Mouse (Mus musculus) heart, postnatal 36 days (tissue): ENCODE measurements around the gene Nrxn3. TPM values are rescaled to one million over a fixed set of nuclear protein-coding genes. Genes with fewer than 3 reads are reported as not detected.

Source experiments
- DNase-seq, 2 experiments: peaks; one replicate each; pipeline ENCODE4 v3.0.0; 2021 to 2022
- intact Hi-C: fragments of 180-260 bp; cut with DNase I; formaldehyde crosslinking; loops from one replicate; pipeline ENCODE4 v1.15.1; 2025
- total RNA-seq, 2 experiments: library from RNA; stranded (reverse); gene quantifications; 2 replicates each; pipeline ENCODE4 v1.2.3; 2021

The Nrxn3 gene
- total RNA-seq, 2 experiments from 2014 or later: 0.08 to 0.19 TPM

GRCm38 (mm10) chr12:89867124-89867523, 1144.4 kb downstream of the Nrxn3 start:
- intact Hi-C loops: no loop called here
- DNase-seq: no peak

GRCm38 (mm10) chr12:89882617-89883370, 1160.1 kb downstream of the Nrxn3 start:
- intact Hi-C loops: no loop called here
- DNase-seq: no peak

GRCm38 (mm10) chr12:89884576-89884975, 1161.9 kb downstream of the Nrxn3 start:
- no peak for DNase-seq
- intact Hi-C loops: no loop called here

GRCm38 (mm10) chr12:89888647-89889046, 1166.0 kb downstream of the Nrxn3 start:
- no peak for DNase-seq
- intact Hi-C loops: no loop called here

- intact Hi-C loops: no loop called here
- no peak for DNase-seq
Observed at GRCm38 (mm10) chr12:89896901-89897300, 1174.2 kb downstream of the Nrxn3 start.

GRCm38 (mm10) chr12:89909578-89909977, 1186.9 kb downstream of the Nrxn3 start:
- intact Hi-C loops: no loop called here
- no peak for DNase-seq

GRCm38 (mm10) chr12:89918138-89918829, 1195.6 kb downstream of the Nrxn3 start:
- no peak for DNase-seq
- intact Hi-C loops: no loop called here

- DNase-seq: no peak
- intact Hi-C loops: no loop called here
Observed at GRCm38 (mm10) chr12:89932338-89932737, 1209.7 kb downstream of the Nrxn3 start.

- no peak for DNase-seq
- intact Hi-C loops: no loop called here
Observed at GRCm38 (mm10) chr12:89933630-89934029, 1211.0 kb downstream of the Nrxn3 start.

DNA sequence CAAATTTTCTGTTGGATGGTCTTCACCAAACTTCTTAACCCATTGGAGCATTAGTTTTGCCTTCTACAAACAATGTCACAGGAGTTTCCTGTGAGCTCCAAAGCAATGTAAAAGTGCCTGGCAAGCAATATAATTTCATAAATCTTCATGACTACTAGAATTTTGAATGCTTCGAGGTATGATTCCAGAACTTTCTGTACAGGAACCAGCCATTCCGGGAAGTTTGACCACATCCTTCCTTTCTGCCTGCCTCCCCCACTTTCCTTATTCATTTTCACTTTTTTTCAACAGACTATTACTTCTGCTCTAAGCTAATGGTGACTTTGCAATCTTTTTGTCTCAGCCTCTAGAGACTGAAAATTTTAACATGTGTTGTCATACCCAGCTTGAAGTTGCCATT, 1218.1 kb downstream of the Nrxn3 start:
- DNase-seq: no peak
- intact Hi-C loops: no loop called here

DNA sequence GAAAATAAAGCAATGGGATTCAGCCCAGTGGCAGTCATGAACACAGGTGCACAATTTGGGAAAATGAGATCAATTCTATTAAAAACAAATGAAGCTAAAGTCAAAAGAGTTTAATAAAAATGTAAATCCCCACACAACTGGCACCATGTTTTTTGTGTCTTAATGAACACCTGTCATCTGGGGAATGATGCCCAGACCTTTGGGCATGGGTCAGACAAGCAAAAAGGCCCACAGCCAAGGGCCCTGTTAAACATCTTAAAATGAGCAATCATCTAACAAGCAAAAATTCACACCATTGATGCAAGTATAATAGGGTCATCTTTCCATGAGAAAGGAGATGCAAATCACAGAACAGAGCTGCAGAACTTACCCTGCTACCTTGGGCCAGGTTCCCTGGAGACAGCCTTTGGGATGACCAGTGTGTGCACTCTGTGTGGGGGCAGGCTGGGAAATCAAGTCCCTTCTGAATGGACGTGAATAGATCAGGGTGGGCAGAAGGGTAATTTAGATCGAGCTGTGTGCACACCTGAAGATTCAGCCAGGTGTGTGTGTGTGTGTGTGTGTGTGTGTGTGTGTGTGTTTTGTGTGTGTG, 1223.3 kb downstream of the Nrxn3 start:
- intact Hi-C loops: no loop called here
- no peak for DNase-seq

DNA sequence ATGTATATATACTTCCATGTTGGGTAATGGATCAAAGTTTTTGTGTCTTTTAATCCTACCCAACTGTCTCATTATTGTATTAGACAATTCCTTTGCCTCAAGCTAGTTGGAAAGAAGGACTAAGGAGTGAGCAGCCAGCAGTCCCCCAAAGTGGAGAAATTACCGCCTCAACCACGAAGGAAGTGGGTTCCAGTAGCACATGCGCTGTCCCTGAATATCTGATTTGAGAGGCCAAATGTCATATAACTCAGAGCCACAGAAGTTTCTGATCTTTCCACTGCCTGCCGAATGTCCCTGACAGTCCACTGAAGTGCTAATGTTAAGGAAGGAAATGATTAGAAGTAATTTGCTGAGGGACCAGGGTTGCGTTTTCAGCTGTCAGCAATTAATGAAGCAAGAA, 1223.8 kb downstream of the Nrxn3 start:
- DNase-seq: no peak
- intact Hi-C loops: no loop called here

DNA sequence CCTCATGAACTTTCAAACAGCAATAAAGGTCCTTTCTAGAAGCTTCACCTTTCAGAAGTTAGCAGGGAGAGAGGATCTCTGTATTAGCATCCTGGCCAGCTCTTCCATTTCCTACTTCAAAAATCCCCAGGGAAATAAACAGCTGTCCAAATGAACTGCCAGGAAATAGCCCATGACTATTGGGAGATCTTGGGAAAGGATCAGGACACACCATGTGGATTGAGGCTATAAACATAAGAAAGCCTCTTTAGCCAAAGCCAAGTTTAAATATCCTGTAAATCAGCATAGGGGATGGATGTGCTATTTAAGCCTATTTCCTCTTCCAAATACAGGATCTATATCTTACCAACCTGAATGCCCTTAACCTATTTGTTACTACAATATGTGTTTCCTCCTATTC, 1230.6 kb downstream of the Nrxn3 start:
- no peak for DNase-seq
- intact Hi-C loops: no loop called here

GRCm38 (mm10) chr12:89953649-89954048, 1231.0 kb downstream of the Nrxn3 start:
- intact Hi-C loops: no loop called here
- no peak for DNase-seq

- DNase-seq: no peak
- intact Hi-C loops: no loop called here
Observed at GRCm38 (mm10) chr12:89954441-89955070, 1231.9 kb downstream of the Nrxn3 start.

GRCm38 (mm10) chr12:89963073-89963472, 1240.4 kb downstream of the Nrxn3 start:
- intact Hi-C loops: no loop called here
- DNase-seq: no peak

- intact Hi-C loops: no loop called here
Observed at GRCm38 (mm10) chr12:89976648-89977047, 1254.0 kb downstream of the Nrxn3 start.

GRCm38 (mm10) chr12:89977479-89977878, 1254.8 kb downstream of the Nrxn3 start:
- DNase-seq: no peak
- intact Hi-C loops: no loop called here

More at GRCm38 (mm10) chr12:89976648-89977047, 1254.0 kb downstream of the Nrxn3 start:
- no peak for DNase-seq

GRCm38 (mm10) chr12:89979190-89979589, 1256.5 kb downstream of the Nrxn3 start:
- intact Hi-C loops: no loop called here

DNA sequence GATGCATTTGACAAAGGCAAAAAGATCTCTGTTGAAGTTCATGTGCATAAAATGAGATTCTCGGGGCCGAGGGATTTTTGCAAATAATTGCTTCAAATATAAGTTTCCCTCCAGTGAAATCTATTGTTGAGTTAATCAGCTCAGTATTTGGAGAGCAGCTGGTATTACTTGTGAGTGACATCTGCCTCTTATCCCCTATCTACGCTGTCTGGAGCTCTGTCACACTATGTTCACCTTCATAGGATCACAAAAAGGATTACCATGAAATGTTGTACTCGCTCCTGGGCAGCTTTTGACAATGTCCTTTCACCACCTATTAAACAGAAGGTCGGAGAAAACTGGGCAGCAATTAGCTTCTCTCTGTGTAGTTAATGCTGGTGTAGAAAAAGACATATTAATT, 1259.8 kb downstream of the Nrxn3 start:
- intact Hi-C loops: no loop called here

More at GRCm38 (mm10) chr12:89979190-89979589, 1256.5 kb downstream of the Nrxn3 start:
- no peak for DNase-seq

DNA sequence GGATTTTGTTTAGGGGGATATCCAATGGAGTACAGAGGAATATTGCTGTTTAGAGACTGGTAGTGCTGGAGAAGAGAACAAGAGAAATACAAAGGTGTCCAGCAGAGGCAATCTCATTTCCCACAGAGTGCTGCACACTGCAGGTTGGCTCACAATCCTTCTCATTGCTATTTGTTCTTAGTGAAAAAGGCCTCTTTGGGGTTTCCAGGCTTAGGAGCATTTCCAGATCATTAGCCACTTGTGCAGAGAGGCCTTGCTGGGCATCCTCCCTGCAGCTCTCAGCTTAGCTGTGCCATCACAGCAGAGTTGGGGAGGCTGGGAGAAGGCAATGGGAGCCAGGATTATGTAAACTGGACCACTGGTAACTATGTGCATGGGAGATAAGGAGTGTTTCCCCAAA, 1260.7 kb downstream of the Nrxn3 start:
- intact Hi-C loops: no loop called here
- DNase-seq: no peak

More for the DNA sequence above, 1259.8 kb downstream of the Nrxn3 start:
- no peak for DNase-seq
